Comparison of ENCODE assay signal across 8 mouse cellular contexts in genomic region chr16:18628948-18629340, GRCm38 (mm10). TPM values are rescaled to one million over a fixed set of nuclear protein-coding genes. Genes with fewer than 3 reads are reported as not detected.
DNase-seq lines count a peak whose midpoint lies in the region; ATAC-seq and TF ChIP-seq lines count a peak whose summit lies in the region.

No protein-coding gene starts in this region.

- peaks cover 19% of the 10 kb centered on the region for H3K79me2 ChIP-seq in C2C12 (ENCODE audit: control insufficient read depth, insufficient read depth)

- no peaks in the 10 kb centered on the region for H3K36me3 ChIP-seq in heart, embryonic 11.5 days (ENCODE audit: control insufficient read depth, insufficient read depth, low read length)
- H3K36me3 ChIP-seq in C2C12 (ENCODE audit: control insufficient read depth, insufficient read depth) = peaks cover 18% of the 10 kb centered on the region
- H3K36me3 ChIP-seq in forebrain, embryonic 13.5 days (ENCODE audit: poor library complexity, severe bottlenecking) = peaks cover 18% of the 10 kb centered on the region
- no peaks in the 10 kb centered on the region for H3K36me3 ChIP-seq in liver, embryonic 15.5 days (replicated peaks)

- H3K4me1 ChIP-seq in heart, embryonic 11.5 days (ENCODE audit: control insufficient read depth, insufficient read depth, low read length) = peaks cover 14% of the 10 kb centered on the region
- peaks cover 43% of the 10 kb centered on the region for H3K4me1 ChIP-seq in forebrain, embryonic 13.5 days
- peaks cover 35% of the 10 kb centered on the region for H3K4me1 ChIP-seq in liver, embryonic 15.5 days (replicated peaks)

- H3K27me3 ChIP-seq in heart, embryonic 11.5 days (ENCODE audit: control insufficient read depth, insufficient read depth, low read length) = peaks cover 70% of the 10 kb centered on the region
- H3K27me3 ChIP-seq in C2C12 (ENCODE audit: control insufficient read depth, insufficient read depth, insufficient read length) = no peaks in the 10 kb centered on the region
- H3K27me3 ChIP-seq in forebrain, embryonic 13.5 days = peaks cover 41% of the 10 kb centered on the region
- H3K27me3 ChIP-seq in liver, embryonic 15.5 days = peaks cover 91% of the 10 kb centered on the region

- H3K9ac ChIP-seq in heart, embryonic 11.5 days (ENCODE audit: low read depth, low read length) = peak overlapping the region; percentile 77; the same call in 1 of the 2 replicates
- peak overlapping the region; percentile 93 for H3K9ac ChIP-seq in forebrain, embryonic 13.5 days
- no peak overlapping the region for H3K9ac ChIP-seq in liver, embryonic 15.5 days

- intact Hi-C loops in heart, postnatal 25 days (cut with DNase I) = loop anchor here (5.0 to 10.0 kb wide), 2 partner anchors 168 to 734 kb away; partner anchors contain the start of genes Dgcr2, Gm20518, Tssk1 and Tssk2

- no peak for TF ChIP-seq CTCF in C2C12 (IDR thresholded peaks at IDR 0.05; ENCODE audit: control insufficient read depth, insufficient read depth, insufficient read length)

- H3K79me3 ChIP-seq in C2C12 (ENCODE audit: low read depth) = no peaks in the 10 kb centered on the region

- no peaks in the 10 kb centered on the region for H3K9me3 ChIP-seq in heart, embryonic 11.5 days (replicated peaks; ENCODE audit: control insufficient read depth, low read length)
- H3K9me3 ChIP-seq in forebrain, embryonic 13.5 days (replicated peaks) = no peaks in the 10 kb centered on the region
- no peaks in the 10 kb centered on the region for H3K9me3 ChIP-seq in liver, embryonic 15.5 days (replicated peaks)

- peak overlapping the region; percentile 92 for H3ac ChIP-seq in C2C12 (ENCODE audit: control insufficient read depth, insufficient read length, low read depth)

- DNase-seq in heart, postnatal 25 days (ENCODE audit: low spot score) = no peak
- no peak for DNase-seq in left cerebral cortex, adult 8-10 months (ENCODE audit: low spot score in 2 of 2)
- no peak for DNase-seq in embryo, embryonic 10.5 days (ENCODE audit: low spot score)
- no peak for DNase-seq in layer of hippocampus, postnatal 36 days

- no peak for ATAC-seq in heart, embryonic 11.5 days (replicated peaks; ENCODE audit: insufficient number of reproducible peaks, low FRiP score, low TSS enrichment)
- no peak; the same call in 1 of the 2 replicates for ATAC-seq in forebrain, embryonic 13.5 days
- ATAC-seq in liver, embryonic 15.5 days (ENCODE audit: insufficient read depth) = no peak

- H3K4me2 ChIP-seq in heart, embryonic 11.5 days = peak overlapping the region; percentile 98
- H3K4me2 ChIP-seq in forebrain, embryonic 13.5 days = peak overlapping the region; percentile 88
- peak overlapping the region; percentile 77 for H3K4me2 ChIP-seq in liver, embryonic 15.5 days

- no peak overlapping the region for H3K27ac ChIP-seq in heart, embryonic 11.5 days (ENCODE audit: low read depth, low read length)
- peak overlapping the region; percentile 76 for H3K27ac ChIP-seq in forebrain, embryonic 13.5 days
- no peak overlapping the region for H3K27ac ChIP-seq in liver, embryonic 15.5 days (replicated peaks)

- whole genome bisulfite sequencing in heart, embryonic 11.5 days (ENCODE audit: insufficient replicate concordance) = 31% methylated on average over 2 of the region's 2 CpGs
- 27% methylated on average over 2 of the region's 2 CpGs for WGBS in forebrain, embryonic 13.5 days
- 42% methylated on average over 2 of the region's 2 CpGs for WGBS in liver, embryonic 15.5 days (ENCODE audit: insufficient replicate concordance)

- H3K4me3 ChIP-seq in heart, embryonic 11.5 days (ENCODE audit: low read depth, low read length) = peak overlapping the region; percentile 76
- peak overlapping the region; percentile 44 for H3K4me3 ChIP-seq in C2C12 (ENCODE audit: insufficient read depth, poor library complexity, severe bottlenecking)
- H3K4me3 ChIP-seq in forebrain, embryonic 13.5 days = peak overlapping the region; percentile 86
- H3K4me3 ChIP-seq in liver, embryonic 15.5 days (replicated peaks) = peak overlapping the region; percentile 58

TF ChIP-seq in C2C12, 6 proteins besides CTCF, POLR2A, EP300 and RAD21:
- TF ChIP-seq MYOG (IDR thresholded peaks at IDR 0.05; ENCODE audit: control insufficient read depth, extremely low read depth, insufficient read length) = no peak

RNA-seq across cellular contexts. Expression of gene Sept5, which starts 0.8 kb away (rescaled TPM):
- 6.2 and 8.3 TPM in 2 replicates for polyA plus RNA-seq in heart, embryonic 11.5 days (2014; fragmentation: Nextera tagmentation; extraction: Ambion mirVana)
- total RNA-seq in heart, postnatal 25 days (2021) = 1 to 10 TPM; 3.9 to 4.6 TPM
- 74.2 TPM for polyA plus RNA-seq in C2C12 (2012; fragmentation: generic; extraction: Trizol)
- 115 and 120 TPM in 2 replicates for polyA plus RNA-seq in forebrain, embryonic 13.5 days (2015; fragmentation: Nextera tagmentation; extraction: Ambion mirVana)
- 3.5 and 3.6 TPM in 2 replicates for polyA plus RNA-seq in liver, embryonic 15.5 days (2015; fragmentation: Nextera tagmentation; extraction: Ambion mirVana)
- total RNA-seq in left cerebral cortex, adult 8-10 months (2022) = 100 to 1,000 TPM; 759 to 812 (median 777) TPM
- 100 to 1,000 TPM; 548 to 589 TPM for total RNA-seq in layer of hippocampus, postnatal 36 days (2021)

RNA-seq across cellular contexts. Expression of gene Gm49601, which starts 2.7 kb away (rescaled TPM):
- polyA plus RNA-seq in heart, embryonic 11.5 days (2014; fragmentation: Nextera tagmentation; extraction: Ambion mirVana) = 0.73 and 1.0 TPM in 2 replicates
- total RNA-seq in heart, postnatal 25 days (2021) = 1 to 10 TPM; 1.0 to 1.6 TPM
- 5.3 TPM for polyA plus RNA-seq in C2C12 (2012; fragmentation: generic; extraction: Trizol)
- polyA plus RNA-seq in forebrain, embryonic 13.5 days (2015; fragmentation: Nextera tagmentation; extraction: Ambion mirVana) = 10.0 and 18.2 TPM in 2 replicates
- polyA plus RNA-seq in liver, embryonic 15.5 days (2015; fragmentation: Nextera tagmentation; extraction: Ambion mirVana) = 0.39 and 0.91 TPM in 2 replicates
- 100 to 1,000 TPM; 207 to 234 (median 219) TPM for total RNA-seq in left cerebral cortex, adult 8-10 months (2022)
- 100 to 1,000 TPM; 172 to 185 TPM for total RNA-seq in layer of hippocampus, postnatal 36 days (2021)

RNA-seq across cellular contexts. Expression of gene Gp1bb, which starts 6.7 kb away (rescaled TPM):
- 8.3 and 8.6 TPM in 2 replicates for polyA plus RNA-seq in heart, embryonic 11.5 days (2014; fragmentation: Nextera tagmentation; extraction: Ambion mirVana)
- total RNA-seq in heart, postnatal 25 days (2021) = 1 to 10 TPM in 1 of 2 experiments, under 1 TPM in 1; 0.36 to 1.1 TPM
- polyA plus RNA-seq in C2C12 (2012; fragmentation: generic; extraction: Trizol) = 6.4 TPM
- 5.1 and 6.0 TPM in 2 replicates for polyA plus RNA-seq in forebrain, embryonic 13.5 days (2015; fragmentation: Nextera tagmentation; extraction: Ambion mirVana)
- polyA plus RNA-seq in liver, embryonic 15.5 days (2015; fragmentation: Nextera tagmentation; extraction: Ambion mirVana) = 19.6 and 24.9 TPM in 2 replicates
- total RNA-seq in left cerebral cortex, adult 8-10 months (2022) = 1 to 10 TPM in 1 of 4 experiments, under 1 TPM in 2, not detected in 1; 0.36 to 1.1 (median 0.93) TPM
- 1 to 10 TPM in 1 of 2 experiments, under 1 TPM in 1; 0.85 to 1.2 TPM for total RNA-seq in layer of hippocampus, postnatal 36 days (2021)

RNA-seq across cellular contexts. Expression of gene Tbx1, which starts 38.5 kb away (rescaled TPM):
- 1.2 and 1.4 TPM in 2 replicates for polyA plus RNA-seq in heart, embryonic 11.5 days (2014; fragmentation: Nextera tagmentation; extraction: Ambion mirVana)
- under 1 TPM; 0.68 to 0.78 TPM for total RNA-seq in heart, postnatal 25 days (2021)
- 12.1 TPM for polyA plus RNA-seq in C2C12 (2012; fragmentation: generic; extraction: Trizol)
- 0.39 and 0.56 TPM in 2 replicates for polyA plus RNA-seq in forebrain, embryonic 13.5 days (2015; fragmentation: Nextera tagmentation; extraction: Ambion mirVana)
- polyA plus RNA-seq in liver, embryonic 15.5 days (2015; fragmentation: Nextera tagmentation; extraction: Ambion mirVana) = 0.15 and 0.23 TPM in 2 replicates
- total RNA-seq in left cerebral cortex, adult 8-10 months (2022) = 1 to 10 TPM; 1.0 to 2.1 (median 1.6) TPM
- 1 to 10 TPM; 1.3 to 1.5 TPM for total RNA-seq in layer of hippocampus, postnatal 36 days (2021)
